Mouse (Mus musculus) forebrain, embryonic 15.5 days (tissue): Measurements from ENCODE around the gene Mylpf. TPM values are rescaled to one million over a fixed set of nuclear protein-coding genes. Genes with fewer than 3 reads are reported as not detected.
A peak's percentile ranks its signal among the peaks of the same experiment; 100 is the strongest.

Experiments used
- ATAC-seq: fragments of 200-750 bp; cut with Nextera tagmentation; replicated peaks from 2 replicates; pipeline ENCODE4 v1.8.0; 2017; ENCODE audit warnings: mild to moderate bottlenecking, moderate TSS enrichment, moderate library complexity
- H3K27ac ChIP-seq: fragments of 300-500 bp; sonication (generic); replicated peaks from 2 replicates; pipeline ENCODE4 v1.5.1; 2015; ENCODE audit warnings: mild to moderate bottlenecking, inconsistent platforms
- H3K27me3 ChIP-seq: fragments of 300-500 bp; sonication (generic); 2 replicates; pipeline ENCODE4 v1.6.1; 2015; ENCODE audit warnings: inconsistent platforms
- H3K36me3 ChIP-seq: fragments of 300-500 bp; sonication (generic); 2 replicates; pipeline ENCODE4 v1.6.1; 2015; ENCODE audit warnings: mild to moderate bottlenecking, inconsistent platforms
- H3K4me1 ChIP-seq: fragments of 300-500 bp; sonication (generic); 2 replicates; pipeline ENCODE4 v1.6.1; 2015; ENCODE audit warnings: inconsistent platforms
- H3K4me2 ChIP-seq: fragments of 300-500 bp; sonication (generic); replicated peaks from 2 replicates; pipeline ENCODE4 v1.6.1; 2015; ENCODE audit warnings: mild to moderate bottlenecking, inconsistent platforms
- H3K4me3 ChIP-seq: fragments of 300-500 bp; sonication (generic); 2 replicates; pipeline ENCODE4 v1.5.1; 2015; ENCODE audit warnings: mild to moderate bottlenecking, inconsistent platforms
- H3K9ac ChIP-seq: fragments of 300-500 bp; sonication (generic); replicated peaks from 2 replicates; pipeline ENCODE4 v1.6.1; 2015; ENCODE audit warnings: mild to moderate bottlenecking, inconsistent platforms
- H3K9me3 ChIP-seq: fragments of 300-500 bp; sonication (generic); 2 replicates; pipeline ENCODE4 v1.6.1; 2016; ENCODE audit warnings: inconsistent platforms
- WGBS: fragments of 180-500 bp; shearing (Covaris S2); methylation state at CpG from one replicate; pipeline ENCODE4 v1.1.7; 2015; ENCODE audit warnings: mixed read lengths; 5-methylcytosine and 5-hydroxymethylcytosine counted together
- polyA plus RNA-seq: library from polyadenylated mRNA; unstranded; fragments of >200 nt; fragmentation: Nextera tagmentation; extraction: Ambion mirVana; gene quantifications from 2 replicates; pipeline ENCODE4 v1.2.1, GENCODE M21; 2015

Gene Mylpf
- polyA plus RNA-seq, 1 experiment from 2014 or later = 6.3 TPM

GRCm38 (mm10) chr7:127187351-127187750, 21.3 kb upstream of the Mylpf start:
- no peak overlapping the region for H3K4me2 ChIP-seq
- no peak overlapping the region for H3K27ac ChIP-seq
- H3K9ac ChIP-seq = no peak overlapping the region
- peaks cover 9% of the 10 kb centered on the region for H3K36me3 ChIP-seq
- H3K4me3 ChIP-seq = no peak overlapping the region
- no peak for ATAC-seq
- 73% methylated on average over 10 of the region's 10 CpGs for WGBS
- no peaks in the 10 kb centered on the region for H3K4me1 ChIP-seq
- H3K9me3 ChIP-seq = no peaks in the 10 kb centered on the region
- H3K27me3 ChIP-seq = no peaks in the 10 kb centered on the region

GRCm38 (mm10) chr7:127188305-127189276, 20.1 kb upstream of the Mylpf start:
- 86% methylated on average over 17 of the region's 17 CpGs for WGBS

DNA sequence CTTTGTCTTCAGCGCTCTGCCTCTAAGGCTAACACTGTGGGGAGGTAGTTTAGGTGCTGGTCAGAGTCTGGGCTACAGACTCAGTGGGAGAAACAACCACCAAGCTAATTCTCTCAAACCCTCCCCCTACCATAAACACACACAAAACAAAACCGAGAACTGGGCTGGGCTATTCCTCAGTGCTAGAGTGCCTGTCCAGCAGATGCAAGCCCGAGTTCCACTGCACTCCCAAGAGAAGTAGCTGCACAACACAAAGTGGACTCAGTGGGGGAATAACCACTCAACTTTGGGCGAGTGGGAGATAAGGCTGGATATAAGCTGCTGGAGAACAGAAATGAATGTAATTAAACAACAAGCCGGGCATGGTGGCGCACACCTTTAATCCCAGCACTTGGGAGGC, 18.0 kb upstream of the Mylpf start:
- Histone ChIP-seq H3K9me3 (no peaks in the 10 kb centered on the region), H3K9ac (no peak overlapping the region), H3K27me3 (no peaks in the 10 kb centered on the region), H3K36me3 (peaks cover 29% of the 10 kb centered on the region), H3K4me1 (peaks cover 15% of the 10 kb centered on the region), H3K4me2 (no peak overlapping the region), H3K27ac (no peak overlapping the region), H3K4me3 (no peak overlapping the region)
- no peak for ATAC-seq
- WGBS = 85% methylated on average over 6 of the region's 6 CpGs

More at GRCm38 (mm10) chr7:127188305-127189276, 20.1 kb upstream of the Mylpf start:
- Histone ChIP-seq H3K4me1 (no peaks in the 10 kb centered on the region), H3K27me3 (no peaks in the 10 kb centered on the region), H3K27ac (no peak overlapping the region), H3K4me2 (no peak overlapping the region), H3K9ac (no peak overlapping the region), H3K36me3 (peaks cover 20% of the 10 kb centered on the region), H3K9me3 (no peaks in the 10 kb centered on the region), H3K4me3 (no peak overlapping the region)
- ATAC-seq = no peak

DNA sequence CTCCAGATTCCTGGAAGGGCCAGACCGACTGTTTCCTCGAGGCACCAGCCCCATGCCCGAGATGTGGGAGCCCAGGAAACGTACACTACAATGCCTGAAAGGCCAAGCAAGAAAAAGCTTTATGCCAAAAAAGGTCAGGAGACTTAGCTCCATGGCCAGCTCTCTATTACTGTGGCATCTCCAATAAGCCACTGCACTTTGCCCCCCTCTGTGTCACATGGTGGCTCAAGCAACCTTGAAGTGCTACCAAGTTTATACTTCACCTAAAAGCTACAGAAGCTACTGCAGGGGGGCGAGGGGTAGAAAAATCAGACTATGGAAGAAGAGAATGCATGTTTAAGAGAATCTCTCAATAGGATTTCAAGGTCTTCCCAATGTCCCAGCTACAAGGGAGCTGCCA, 15.7 kb upstream of the Mylpf start:
- Histone ChIP-seq H3K4me3 (no peak overlapping the region), H3K27ac (no peak overlapping the region), H3K9me3 (no peaks in the 10 kb centered on the region), H3K36me3 (peaks cover 38% of the 10 kb centered on the region), H3K4me2 (no peak overlapping the region), H3K27me3 (no peaks in the 10 kb centered on the region), H3K4me1 (peaks cover 23% of the 10 kb centered on the region), H3K9ac (no peak overlapping the region)
- 90% methylated on average over 5 of the region's 5 CpGs for WGBS
- ATAC-seq = no peak

DNA sequence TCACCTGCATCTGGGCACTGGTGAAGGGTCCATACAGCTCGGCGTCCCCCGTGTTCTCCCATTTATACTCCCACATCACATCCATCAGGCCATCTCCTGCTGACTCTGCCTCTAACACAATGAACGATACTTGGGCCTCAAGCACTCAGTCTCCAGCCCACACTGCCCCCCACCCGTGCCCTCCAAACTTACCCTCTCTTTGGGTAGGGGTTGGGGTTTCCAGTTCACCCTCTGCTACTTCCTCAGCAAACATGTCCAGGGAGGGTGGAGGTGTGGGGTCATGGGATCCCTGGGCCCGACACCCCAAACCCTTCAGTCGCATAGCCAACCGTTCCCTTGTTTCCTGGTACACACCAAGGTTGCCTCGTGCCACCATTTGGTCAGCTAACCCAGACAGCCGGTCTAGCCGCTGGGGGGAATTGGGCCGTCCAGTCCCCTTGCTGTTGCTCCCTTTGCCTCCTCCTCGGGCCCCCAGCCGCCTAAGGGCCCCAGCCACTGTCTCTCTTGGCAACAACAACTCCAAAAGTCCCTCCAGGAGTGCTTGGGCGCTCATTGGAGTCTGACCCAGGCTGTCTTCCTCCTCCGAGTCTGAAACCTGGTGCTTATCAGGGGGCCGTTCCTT, 14.6 kb upstream of the Mylpf start:
- Histone ChIP-seq H3K27me3 (no peaks in the 10 kb centered on the region), H3K4me2 (peak overlapping the region; percentile 83), H3K4me3 (peak overlapping the region; percentile 63; the same call in 1 of the 2 replicates), H3K9ac (0 out of 2 replicates have a peak overlapping the region, but pooled peaks have one; percentile 66), H3K27ac (no peak overlapping the region), H3K9me3 (no peaks in the 10 kb centered on the region), H3K36me3 (peaks cover 49% of the 10 kb centered on the region), H3K4me1 (peaks cover 23% of the 10 kb centered on the region)
- ATAC-seq = no peak
- 97% methylated on average over 17 of the region's 17 CpGs for WGBS

DNA sequence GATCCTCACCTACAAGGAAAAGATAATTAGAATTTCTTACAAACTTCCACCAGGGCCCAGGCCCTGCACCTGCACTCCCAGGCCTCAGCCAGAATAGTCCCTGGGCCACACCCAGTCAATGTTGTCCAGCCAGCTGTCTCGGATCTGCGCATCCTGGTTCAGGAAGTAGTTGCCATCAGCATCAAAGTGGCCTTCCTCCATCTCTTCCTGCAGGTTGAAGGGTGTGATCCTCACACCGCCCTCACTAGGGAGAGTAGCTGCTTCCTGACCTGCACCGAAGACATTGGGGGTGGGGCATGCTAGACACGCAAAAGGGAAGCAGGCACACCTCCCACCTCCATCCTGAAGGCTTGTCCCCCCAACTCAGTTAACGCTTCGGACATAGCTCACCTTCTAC, 14.1 kb upstream of the Mylpf start:
- Histone ChIP-seq H3K9ac (peak overlapping the region; percentile 66; the same call in 1 of the 2 replicates), H3K36me3 (peaks cover 54% of the 10 kb centered on the region), H3K4me1 (peaks cover 23% of the 10 kb centered on the region), H3K27ac (no peak overlapping the region), H3K27me3 (no peaks in the 10 kb centered on the region), H3K9me3 (no peaks in the 10 kb centered on the region), H3K4me2 (peak overlapping the region; percentile 83), H3K4me3 (peak overlapping the region; percentile 63)
- WGBS = 79% methylated on average over 7 of the region's 7 CpGs
- ATAC-seq = no peak

DNA sequence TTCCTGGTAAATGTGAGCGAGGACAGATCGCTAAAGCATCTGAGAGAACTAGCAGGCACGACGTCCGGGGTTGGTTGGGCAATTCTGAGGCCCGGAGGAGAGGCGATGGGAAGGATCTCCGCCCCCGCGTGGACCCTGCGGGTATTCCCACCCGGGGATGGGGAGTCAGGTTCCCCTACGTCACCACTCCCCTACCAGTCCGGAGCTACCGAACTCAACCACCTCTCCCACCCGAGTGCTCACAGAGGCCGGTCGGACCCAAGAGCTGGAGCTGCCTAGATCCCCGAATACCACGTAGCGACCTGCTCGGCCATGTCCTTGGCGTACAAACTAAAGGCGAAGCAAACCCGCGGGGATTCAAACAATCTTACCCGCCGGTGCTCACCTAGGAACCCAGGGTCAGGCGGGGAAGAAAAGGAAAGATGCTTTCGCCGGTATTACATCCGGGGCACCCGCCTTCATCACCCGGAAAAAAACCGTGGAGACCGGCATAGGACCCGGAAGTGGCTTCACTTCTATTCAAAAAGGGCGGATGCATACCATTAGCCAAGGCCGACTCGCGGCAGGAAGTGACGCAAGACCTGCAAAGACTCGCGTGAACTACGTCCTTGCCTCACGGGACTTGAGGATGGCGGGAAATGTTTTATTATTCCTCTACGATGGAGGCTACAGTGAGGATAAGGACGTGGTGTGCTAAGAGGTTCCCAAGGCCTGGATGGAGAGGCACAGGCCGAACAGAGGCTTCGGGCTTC, 13.0 kb upstream of the Mylpf start, which contains the start of gene Cd2bp2:
Cd2bp2 (minus strand) TSS at position 507 of the 752 bp plus-strand sequence.
- Histone ChIP-seq H3K27ac (peak within 1 kb of the TSS; percentile 86), H3K9ac (peak within 1 kb of the TSS; percentile 73), H3K36me3 (peaks cover 65% of the 10 kb centered on the region), H3K9me3 (no peaks in the 10 kb centered on the region), H3K4me2 (peak within 1 kb of the TSS; percentile 83), H3K27me3 (no peaks in the 10 kb centered on the region), H3K4me3 (peak within 1 kb of the TSS; percentile 63), H3K4me1 (peaks cover 23% of the 10 kb centered on the region)
- under 1% methylated on average over 51 of the region's 51 CpGs for WGBS
- peak; percentile 98 for ATAC-seq

DNA sequence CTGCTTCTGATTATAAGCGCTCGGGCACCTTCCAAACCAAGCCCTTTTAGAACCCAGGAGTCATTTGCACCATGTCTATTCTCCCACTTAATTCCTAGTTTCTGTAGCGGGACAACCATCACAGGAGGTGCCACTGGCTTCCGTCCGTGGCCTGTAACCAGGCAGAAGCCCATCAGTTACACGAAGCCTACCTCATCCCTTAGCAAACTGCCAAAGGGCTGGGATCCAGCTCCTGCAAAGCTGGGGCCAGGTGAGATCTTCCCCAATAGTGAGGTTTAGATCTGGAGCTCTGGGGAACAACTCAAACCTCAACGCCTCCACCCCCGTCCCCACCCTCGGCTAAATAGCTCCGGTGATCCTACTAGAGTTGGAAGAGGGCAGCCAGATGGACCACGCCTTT, 12.2 kb upstream of the Mylpf start:
- H3K9ac ChIP-seq = peak overlapping the region; percentile 73
- peaks cover 72% of the 10 kb centered on the region for H3K36me3 ChIP-seq
- H3K27ac ChIP-seq = peak overlapping the region; percentile 83
- no peaks in the 10 kb centered on the region for H3K27me3 ChIP-seq
- H3K9me3 ChIP-seq = no peaks in the 10 kb centered on the region
- H3K4me2 ChIP-seq = peak overlapping the region; percentile 83
- peaks cover 23% of the 10 kb centered on the region for H3K4me1 ChIP-seq
- peak overlapping the region; percentile 63 for H3K4me3 ChIP-seq
- 61% methylated on average over 11 of the region's 11 CpGs for WGBS
- ATAC-seq = 0 out of 2 replicates have a peak, but pooled peaks have one; percentile 1

GRCm38 (mm10) chr7:127206606-127207005, 2.1 kb upstream of the Mylpf start:
- H3K4me3 ChIP-seq = peak overlapping the region; percentile 97
- no peaks in the 10 kb centered on the region for H3K9me3 ChIP-seq
- peak overlapping the region; percentile 96 for H3K4me2 ChIP-seq
- no peaks in the 10 kb centered on the region for H3K27me3 ChIP-seq
- H3K27ac ChIP-seq = no peak overlapping the region
- H3K4me1 ChIP-seq = peaks cover 44% of the 10 kb centered on the region
- WGBS = 49% methylated on average over 2 of the region's 2 CpGs
- ATAC-seq = no peak
- H3K36me3 ChIP-seq = peaks cover 24% of the 10 kb centered on the region
- H3K9ac ChIP-seq = peak overlapping the region; percentile 90

DNA sequence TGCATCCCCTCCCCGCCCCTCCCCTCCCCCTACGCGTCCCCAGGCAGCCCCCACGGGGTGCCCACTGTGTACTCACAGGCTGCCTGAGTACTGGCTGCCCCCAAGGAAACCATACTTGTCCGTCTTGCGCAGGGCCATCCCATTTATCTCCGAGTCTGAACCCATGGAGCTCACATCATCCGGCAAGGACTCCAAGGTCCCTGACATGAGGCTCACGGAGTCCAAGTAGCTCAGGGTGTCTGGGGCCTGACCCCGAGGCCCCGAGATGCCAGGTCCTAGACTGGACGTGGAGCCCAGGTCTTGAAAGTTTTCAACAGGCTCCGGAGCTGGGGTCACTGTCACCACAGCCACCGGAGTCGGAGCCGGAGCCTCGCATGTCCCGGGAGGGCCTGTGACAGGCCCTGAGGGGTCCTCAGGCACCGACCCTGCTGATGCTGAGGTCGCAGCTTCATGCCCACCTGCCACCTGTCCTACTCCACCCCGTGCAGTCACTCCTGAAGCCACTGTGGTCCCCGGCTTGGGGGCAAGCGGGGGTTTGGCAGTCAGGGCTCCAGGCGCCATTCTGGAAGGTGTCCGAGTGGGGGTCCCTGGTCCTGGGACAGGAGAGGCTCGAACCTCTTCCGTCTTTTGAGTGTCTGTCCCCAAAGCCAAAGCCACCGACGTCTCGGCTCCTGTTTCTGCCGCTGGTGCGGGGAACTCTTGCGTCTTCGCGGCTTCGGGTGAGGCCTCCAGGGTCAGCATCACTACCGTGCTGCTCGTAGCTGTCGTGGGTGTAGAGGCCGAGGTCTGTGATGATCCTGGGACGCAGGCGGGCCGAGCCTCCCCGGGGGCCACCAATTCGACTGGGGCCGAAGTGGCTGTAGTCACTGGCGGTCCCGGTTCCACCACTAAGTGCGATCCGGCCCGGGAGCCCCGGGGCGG, 1.1 kb upstream of the Mylpf start:
- ATAC-seq = no peak
- under 1% methylated on average over 47 of the region's 53 CpGs for WGBS

DNA sequence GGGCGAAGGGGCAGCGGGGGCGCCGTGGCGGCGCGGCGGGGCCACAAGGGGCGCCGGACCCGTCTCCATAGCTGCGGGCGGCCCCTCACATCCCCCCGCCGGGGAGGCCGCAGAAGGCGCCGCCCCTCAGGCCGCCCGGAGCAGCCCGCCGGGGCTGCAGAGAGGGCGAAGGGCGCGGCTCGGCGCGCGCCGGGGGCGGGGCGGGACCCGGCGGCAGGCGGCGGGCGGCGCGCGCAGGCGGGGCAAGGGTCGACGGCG, 466 bp upstream of the Mylpf start, which contains the start of gene Tbc1d10b:
Tbc1d10b (minus strand) TSS at position 174 of the 258 bp plus-strand sequence.
- Histone ChIP-seq H3K4me1 (peaks cover 44% of the 10 kb centered on the region), H3K4me3 (peak within 1 kb of the TSS; percentile 97), H3K9me3 (no peaks in the 10 kb centered on the region), H3K27me3 (no peaks in the 10 kb centered on the region), H3K27ac (peak within 1 kb of the TSS; percentile 91), H3K4me2 (peak within 1 kb of the TSS; percentile 96), H3K9ac (peak within 1 kb of the TSS; percentile 90), H3K36me3 (peaks cover 10% of the 10 kb centered on the region; the same call in 1 of the 2 replicates)
- peak; percentile 9; the same call in 1 of the 2 replicates for ATAC-seq
- WGBS = no CpG with 5 or more reads among the region's 44 CpGs

More for the DNA sequence above, 1.1 kb upstream of the Mylpf start:
- Histone ChIP-seq H3K27ac (peak overlapping the region; percentile 73), H3K4me2 (peak overlapping the region; percentile 96), H3K4me3 (peak overlapping the region; percentile 97), H3K36me3 (peaks cover 16% of the 10 kb centered on the region), H3K9ac (peak overlapping the region; percentile 90), H3K4me1 (peaks cover 44% of the 10 kb centered on the region), H3K27me3 (no peaks in the 10 kb centered on the region), H3K9me3 (no peaks in the 10 kb centered on the region)
